Mouse (Mus musculus) hindbrain, embryonic 13.5 days (tissue): ENCODE results near the gene Trim69. TPM values are rescaled to one million over a fixed set of nuclear protein-coding genes. Genes with fewer than 3 reads are reported as not detected.
"Not testable (repeated sequence)": the region's sequence is repeated elsewhere in the genome, so short reads cannot be mapped to it uniquely, and the experiment has no call there.

Experiments used
- ATAC-seq: fragments of 200-750 bp; cut with Nextera tagmentation; 2 replicates; pipeline ENCODE4 v1.8.0; 2017; ENCODE audit warnings: moderate TSS enrichment; ENCODE audit not compliant: low FRiP score
- H3K27ac ChIP-seq: fragments of 300-500 bp; sonication (generic); 2 replicates; pipeline ENCODE4 v1.5.1; 2015; ENCODE audit warnings: inconsistent platforms, mild to moderate bottlenecking, moderate library complexity
- H3K27me3 ChIP-seq: fragments of 300-500 bp; sonication (generic); 2 replicates; pipeline ENCODE4 v1.6.1; 2015; ENCODE audit warnings: mild to moderate bottlenecking, inconsistent platforms
- H3K36me3 ChIP-seq: fragments of 300-500 bp; sonication (generic); 2 replicates; pipeline ENCODE4 v1.6.1; 2015; ENCODE audit warnings: mild to moderate bottlenecking, inconsistent platforms
- H3K4me1 ChIP-seq: fragments of 300-500 bp; sonication (generic); replicated peaks from 2 replicates; pipeline ENCODE4 v1.6.1; 2015; ENCODE audit warnings: inconsistent platforms
- H3K4me2 ChIP-seq: fragments of 300-500 bp; sonication (generic); 2 replicates; pipeline ENCODE4 v1.6.1; 2015; ENCODE audit warnings: inconsistent platforms, mild to moderate bottlenecking, moderate library complexity
- H3K4me3 ChIP-seq: fragments of 300-500 bp; sonication (generic); 2 replicates; pipeline ENCODE4 v1.5.1; 2015; ENCODE audit warnings: mild to moderate bottlenecking, inconsistent platforms
- H3K9ac ChIP-seq: fragments of 300-500 bp; sonication (generic); 2 replicates; pipeline ENCODE4 v1.6.1; 2015; ENCODE audit warnings: mild to moderate bottlenecking, inconsistent platforms
- H3K9me3 ChIP-seq: fragments of 300-500 bp; sonication (generic); 2 replicates; pipeline ENCODE4 v1.6.1; 2016; ENCODE audit warnings: inconsistent platforms
- WGBS: fragments of 180-500 bp; shearing (Covaris S2); methylation state at CpG from one replicate; pipeline ENCODE4 v1.1.7; 2015; 5-methylcytosine and 5-hydroxymethylcytosine counted together
- polyA plus RNA-seq: library from polyadenylated mRNA; unstranded; fragments of >200 nt; fragmentation: Nextera tagmentation; extraction: Ambion mirVana; gene quantifications from 2 replicates; pipeline ENCODE4 v1.2.1, GENCODE M21; 2015

Trim69 gene
- polyA plus RNA-seq, 1 experiment from 2014 or later, result not detected

GRCm38 (mm10) chr2:122186106-122186505, 25.6 kb downstream of the Trim69 start, which contains the start of the genes Patl2 and Terb2:
Gene Patl2 (minus strand): TSS chr2:122186189.
Gene Terb2 (plus strand): TSS chr2:122186272.
- Histone ChIP-seq H3K27ac (no peak within 1 kb of the TSS), H3K4me1 (no peaks in the 10 kb centered on the region), H3K4me2 (no peak within 1 kb of the TSS), H3K4me3 (no peak within 1 kb of the TSS), H3K9ac (no peak within 1 kb of the TSS), H3K36me3 (no peaks in the 10 kb centered on the region), H3K9me3 (no peaks in the 10 kb centered on the region), H3K27me3 (no peaks in the 10 kb centered on the region)
- WGBS, result 84% methylated on average over 17 of the region's 17 CpGs
- ATAC-seq, result no peak

DNA sequence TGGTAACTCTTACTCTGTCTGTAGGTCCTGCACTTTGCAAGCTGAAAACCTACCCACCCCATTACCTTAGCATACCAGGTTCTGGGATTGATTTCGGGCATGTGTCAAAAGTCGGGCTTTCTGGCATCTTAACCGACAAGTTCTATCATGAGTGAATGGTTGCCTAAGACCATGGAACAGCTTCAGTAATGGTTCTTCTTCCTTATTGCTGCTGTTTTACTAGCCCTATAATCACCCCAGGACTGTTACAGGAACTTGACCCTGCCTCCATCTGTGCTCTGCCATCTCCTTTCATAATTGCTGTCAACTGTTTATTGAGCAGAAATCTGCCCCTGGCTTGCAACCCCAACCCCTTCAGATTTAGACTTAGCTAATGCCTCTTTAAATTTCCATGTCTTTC, 26.3 kb downstream of the Trim69 start:
- no peak overlapping the region for H3K9ac ChIP-seq
- H3K4me1 ChIP-seq, result no peaks in the 10 kb centered on the region
- H3K27me3 ChIP-seq, result no peaks in the 10 kb centered on the region
- no peak overlapping the region for H3K27ac ChIP-seq
- H3K4me3 ChIP-seq, result no peak overlapping the region
- WGBS, result 96% methylated on average over 3 of the region's 3 CpGs
- no peak for ATAC-seq
- no peaks in the 10 kb centered on the region for H3K9me3 ChIP-seq
- no peaks in the 10 kb centered on the region for H3K36me3 ChIP-seq
- no peak overlapping the region for H3K4me2 ChIP-seq

- Histone ChIP-seq H3K4me2 (no peak overlapping the region), H3K9me3 (no peaks in the 10 kb centered on the region), H3K4me1 (no peaks in the 10 kb centered on the region), H3K27me3 (no peaks in the 10 kb centered on the region), H3K27ac (no peak overlapping the region), H3K36me3 (no peaks in the 10 kb centered on the region), H3K4me3 (no peak overlapping the region), H3K9ac (no peak overlapping the region)
- WGBS, result 79% methylated on average over 3 of the region's 3 CpGs
- no peak for ATAC-seq
These were observed 31.3 kb downstream of the Trim69 start for GRCm38 (mm10) chr2:122191849-122192248.

- Histone ChIP-seq H3K4me1 (no peaks in the 10 kb centered on the region), H3K27me3 (no peaks in the 10 kb centered on the region), H3K36me3 (no peaks in the 10 kb centered on the region), H3K4me3 (no peak overlapping the region), H3K4me2 (no peak overlapping the region), H3K9ac (no peak overlapping the region), H3K27ac (no peak overlapping the region), H3K9me3 (no peaks in the 10 kb centered on the region)
- peak; percentile 78 for ATAC-seq
- 68% methylated on average over 1 of the region's 1 CpGs for WGBS
These were observed 34.0 kb downstream of the Trim69 start for GRCm38 (mm10) chr2:122194509-122194929.

- no peaks in the 10 kb centered on the region for H3K4me1 ChIP-seq
- 95% methylated on average over 1 of the region's 1 CpGs for WGBS
- no peaks in the 10 kb centered on the region for H3K36me3 ChIP-seq
- H3K4me3 ChIP-seq, result no peak overlapping the region
- H3K27ac ChIP-seq, result no peak overlapping the region
- H3K9ac ChIP-seq, result no peak overlapping the region
- no peaks in the 10 kb centered on the region for H3K9me3 ChIP-seq
- ATAC-seq, result no peak
- H3K27me3 ChIP-seq, result no peaks in the 10 kb centered on the region
- H3K4me2 ChIP-seq, result no peak overlapping the region
These were observed 41.0 kb downstream of the Trim69 start for GRCm38 (mm10) chr2:122201501-122201900.

- ATAC-seq, result no peak
- H3K4me1 ChIP-seq, result no peaks in the 10 kb centered on the region
- no peaks in the 10 kb centered on the region for H3K27me3 ChIP-seq
- no peak overlapping the region for H3K9ac ChIP-seq
- WGBS, result 62% methylated on average over 2 of the region's 2 CpGs
- H3K9me3 ChIP-seq, result no peaks in the 10 kb centered on the region
- no peak overlapping the region for H3K4me2 ChIP-seq
- H3K27ac ChIP-seq, result no peak overlapping the region
- H3K4me3 ChIP-seq, result no peak overlapping the region
- no peaks in the 10 kb centered on the region for H3K36me3 ChIP-seq
These were observed 46.1 kb downstream of the Trim69 start for GRCm38 (mm10) chr2:122206440-122207107.

DNA sequence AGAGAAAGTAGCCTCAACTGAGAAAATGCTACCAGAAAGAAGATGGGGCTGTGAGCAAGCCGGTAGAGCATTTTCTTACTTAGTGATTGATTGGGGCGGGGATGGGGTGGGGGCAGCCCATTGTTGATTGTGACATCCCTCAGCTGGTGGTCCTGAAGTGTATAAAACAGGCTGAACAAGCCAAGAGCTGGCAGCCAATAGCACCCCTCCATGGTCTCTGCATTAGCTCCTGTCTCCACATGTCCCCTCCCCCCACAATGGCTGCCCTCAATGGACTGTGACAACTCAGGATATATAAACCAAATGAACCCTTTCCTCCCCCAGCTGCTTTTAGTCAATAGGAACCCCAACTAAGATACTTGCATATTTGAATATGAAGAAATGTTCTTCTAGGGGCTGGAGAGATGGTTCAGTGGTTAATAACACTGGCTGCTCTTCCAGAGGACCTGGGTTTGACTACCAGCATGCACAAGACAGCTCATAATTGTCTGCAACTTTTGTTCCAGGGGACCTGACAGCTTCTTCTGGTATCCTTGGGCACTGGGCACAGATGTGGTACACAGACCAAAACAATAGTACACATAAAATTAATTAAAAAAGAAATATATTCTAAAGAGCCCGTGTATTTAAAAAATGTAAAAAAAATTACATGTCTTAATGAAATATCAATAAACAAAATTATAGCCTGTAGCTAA, 50.2 kb downstream of the Trim69 start:
- Histone ChIP-seq H3K36me3 (no peaks in the 10 kb centered on the region), H3K9me3 (no peaks in the 10 kb centered on the region), H3K27ac (no peak overlapping the region), H3K27me3 (no peaks in the 10 kb centered on the region), H3K9ac (no peak overlapping the region), H3K4me3 (no peak overlapping the region), H3K4me1 (no peaks in the 10 kb centered on the region), H3K4me2 (no peak overlapping the region)
- no peak; the same call in 1 of the 2 replicates for ATAC-seq
- 25% methylated on average over 3 of the region's 3 CpGs for WGBS

GRCm38 (mm10) chr2:122217075-122217474, 56.6 kb downstream of the Trim69 start:
- H3K36me3 ChIP-seq, H3K27ac ChIP-seq, H3K4me1 ChIP-seq, ATAC-seq, H3K9ac ChIP-seq, H3K4me3 ChIP-seq, H3K27me3 ChIP-seq, H3K4me2 ChIP-seq, H3K9me3 ChIP-seq: not testable (repeated sequence)
- WGBS, result 91% methylated on average over 4 of the region's 4 CpGs

- no peak overlapping the region for H3K4me2 ChIP-seq
- whole genome bisulfite sequencing, result 68% methylated on average over 2 of the region's 2 CpGs
- no peak for ATAC-seq
- no peaks in the 10 kb centered on the region for H3K27me3 ChIP-seq
- no peak overlapping the region for H3K9ac ChIP-seq
- no peaks in the 10 kb centered on the region for H3K4me1 ChIP-seq
- no peaks in the 10 kb centered on the region for H3K36me3 ChIP-seq
- no peak overlapping the region for H3K27ac ChIP-seq
- H3K4me3 ChIP-seq, result no peak overlapping the region
- H3K9me3 ChIP-seq, result no peaks in the 10 kb centered on the region
These were observed 57.7 kb downstream of the Trim69 start for GRCm38 (mm10) chr2:122218234-122218633.

- H3K9me3 ChIP-seq, result no peaks in the 10 kb centered on the region
- H3K4me3 ChIP-seq, result no peak overlapping the region
- WGBS, result 83% methylated on average over 4 of the region's 4 CpGs
- H3K27me3 ChIP-seq, result no peaks in the 10 kb centered on the region
- no peaks in the 10 kb centered on the region for H3K4me1 ChIP-seq
- H3K4me2 ChIP-seq, result no peak overlapping the region
- H3K36me3 ChIP-seq, result no peaks in the 10 kb centered on the region
- H3K9ac ChIP-seq, result no peak overlapping the region
- no peak overlapping the region for H3K27ac ChIP-seq
- no peak for ATAC-seq
These were observed 60.9 kb downstream of the Trim69 start for GRCm38 (mm10) chr2:122221378-122221777.

DNA sequence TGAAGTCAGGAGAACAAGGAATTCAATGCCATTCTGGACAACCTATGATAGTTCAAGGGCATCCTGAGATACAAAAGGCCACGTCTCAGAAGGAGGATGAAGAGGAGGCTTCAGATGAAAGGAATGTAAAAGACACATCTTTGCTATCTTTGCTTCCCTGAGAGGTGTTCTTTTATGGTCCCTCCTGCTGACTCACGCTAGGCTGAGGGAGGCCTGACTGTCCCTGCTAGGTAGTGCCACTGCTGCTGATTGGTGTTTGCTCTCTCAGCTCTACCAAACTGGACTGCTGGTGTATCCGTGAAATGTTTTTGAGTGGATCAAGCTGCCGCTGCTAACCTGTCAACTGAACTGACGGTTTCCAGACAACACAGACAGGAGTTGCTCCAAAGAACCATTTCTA, 61.3 kb downstream of the Trim69 start:
- 60% methylated on average over 5 of the region's 5 CpGs for WGBS
- Histone ChIP-seq H3K4me2 (no peak overlapping the region), H3K36me3 (no peaks in the 10 kb centered on the region), H3K4me3 (no peak overlapping the region), H3K9ac (no peak overlapping the region), H3K27ac (no peak overlapping the region), H3K27me3 (no peaks in the 10 kb centered on the region), H3K4me1 (no peaks in the 10 kb centered on the region), H3K9me3 (no peaks in the 10 kb centered on the region)
- no peak for ATAC-seq

DNA sequence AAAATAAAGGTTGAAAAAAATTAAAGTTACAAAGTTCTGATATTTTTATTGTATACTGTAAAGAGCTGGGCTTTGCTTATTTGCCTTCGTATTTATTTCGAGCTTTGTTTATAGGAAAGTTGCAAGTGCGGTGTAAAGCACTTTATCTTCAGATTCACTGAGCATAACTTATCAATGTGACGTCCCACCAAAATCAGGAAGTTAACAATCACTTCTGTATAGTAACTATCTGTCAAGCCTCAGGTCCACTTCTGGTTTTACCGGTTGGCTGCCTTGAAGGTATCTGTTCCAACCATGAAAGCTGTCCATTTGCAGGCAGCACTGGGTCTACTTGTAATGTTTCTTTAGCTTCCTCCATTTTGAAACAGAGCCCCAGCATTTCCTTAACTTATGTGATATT, 61.8 kb downstream of the Trim69 start:
- no peak for ATAC-seq
- H3K4me3 ChIP-seq, result no peak overlapping the region

DNA sequence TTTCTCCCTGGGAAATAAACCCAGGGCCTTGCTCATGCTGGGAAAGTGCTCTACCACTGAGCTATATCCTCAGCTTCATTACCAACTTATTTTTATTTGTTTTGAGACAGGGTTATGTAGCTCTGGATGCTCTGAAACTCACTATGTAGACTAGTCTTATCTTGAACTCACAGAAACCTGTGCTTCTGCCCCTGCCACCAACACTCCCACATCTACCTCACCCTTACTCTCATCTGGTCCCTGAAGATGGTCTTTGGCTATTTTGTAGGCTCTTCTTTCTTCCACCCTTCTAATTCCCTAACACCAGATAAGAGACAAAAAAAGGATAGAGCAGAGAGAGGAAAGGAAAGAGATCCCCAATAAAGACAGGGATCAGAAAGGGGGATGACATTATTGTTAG, 63.2 kb downstream of the Trim69 start:
- no peak for ATAC-seq
- H3K4me1 ChIP-seq, result no peaks in the 10 kb centered on the region
- H3K9ac ChIP-seq, result no peak overlapping the region
- no peak overlapping the region for H3K4me3 ChIP-seq
- no peak overlapping the region for H3K4me2 ChIP-seq
- no peaks in the 10 kb centered on the region for H3K36me3 ChIP-seq
- H3K27me3 ChIP-seq, result no peaks in the 10 kb centered on the region
- no peak overlapping the region for H3K27ac ChIP-seq
- H3K9me3 ChIP-seq, result no peaks in the 10 kb centered on the region

More for the DNA sequence above, 61.8 kb downstream of the Trim69 start:
- H3K27ac ChIP-seq, result no peak overlapping the region
- WGBS, result 95% methylated on average over 5 of the region's 5 CpGs
- H3K36me3 ChIP-seq, result no peaks in the 10 kb centered on the region
- no peaks in the 10 kb centered on the region for H3K4me1 ChIP-seq
- H3K9ac ChIP-seq, result no peak overlapping the region
- H3K4me2 ChIP-seq, result no peak overlapping the region
- H3K27me3 ChIP-seq, result no peaks in the 10 kb centered on the region
- no peaks in the 10 kb centered on the region for H3K9me3 ChIP-seq
